Mouse (Mus musculus): ENCODE data around the gene Ntrk3. TPM values are rescaled to one million over a fixed set of nuclear protein-coding genes. Genes with fewer than 3 reads are reported as not detected.

Gene Ntrk3
- total RNA-seq, 2 experiments from 2014 or later = 1.1 to 1.5 TPM

DNA sequence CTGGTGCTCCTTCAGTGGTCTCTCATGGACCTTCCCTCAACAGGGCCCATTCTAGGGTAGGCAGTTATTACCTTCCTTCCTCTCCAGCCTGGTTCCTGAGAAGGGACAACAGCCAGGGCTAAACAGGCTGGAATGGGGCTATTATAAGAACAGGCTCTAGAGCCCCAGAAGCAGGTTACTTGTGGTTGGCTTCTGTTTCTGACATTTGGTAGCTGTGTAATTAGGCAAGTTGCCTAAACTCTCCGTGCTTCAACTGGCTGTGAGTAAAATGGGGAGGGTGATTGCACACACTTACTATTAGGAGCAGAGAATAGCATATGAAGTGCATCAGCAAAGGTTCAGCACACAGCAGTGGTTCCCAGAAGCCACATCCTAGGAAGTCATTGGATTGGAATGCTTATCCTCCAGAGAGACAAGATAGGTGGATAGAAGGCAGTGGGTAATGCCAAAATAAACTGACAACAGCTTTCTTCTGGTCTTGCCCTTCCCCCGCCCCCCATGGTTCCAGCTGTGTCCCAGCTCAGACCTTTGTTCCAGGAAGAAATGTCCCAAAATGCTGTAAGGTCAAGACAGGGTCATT, 230.7 kb downstream of the Ntrk3 start:
- intact Hi-C loops (cut with DNase I) = no loop called here
- no peak for DNase-seq
- Histone ChIP-seq H3K27ac (no peak overlapping the region), H3K4me3 (no peak overlapping the region)
- TF ChIP-seq CTCF (IDR thresholded peaks at IDR 0.05) = no peak

- no peak overlapping the region for H3K4me3 ChIP-seq
- no peak for DNase-seq
- no peak for TF ChIP-seq CTCF (IDR thresholded peaks at IDR 0.05)
- intact Hi-C loops (cut with DNase I) = no loop called here
- H3K27ac ChIP-seq = no peak overlapping the region
Observed at GRCm38 (mm10) chr7:78500863-78501262, 236.9 kb downstream of the Ntrk3 start.

DNA sequence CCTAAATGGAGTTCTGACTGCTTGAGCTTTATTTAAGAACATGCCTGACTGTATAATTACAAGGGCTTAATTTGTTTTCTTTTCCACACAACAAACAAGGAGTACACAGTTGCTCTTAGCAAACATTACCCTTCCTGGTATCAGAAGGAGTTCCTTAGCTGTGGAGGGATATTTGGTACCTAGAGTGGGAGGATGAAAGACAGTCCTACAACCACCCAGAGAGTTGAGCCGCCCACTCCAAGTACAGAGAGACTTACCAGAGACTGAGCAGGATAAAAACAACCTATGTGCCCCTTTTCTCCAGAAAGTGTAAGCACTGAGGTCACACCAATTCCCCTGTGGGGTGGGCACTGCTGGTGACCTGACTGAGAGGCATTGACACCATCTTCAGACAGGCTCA, 237.8 kb downstream of the Ntrk3 start:
- TF ChIP-seq CTCF (IDR thresholded peaks at IDR 0.05) = no peak
- H3K4me3 ChIP-seq = no peak overlapping the region
- DNase-seq = no peak
- H3K27ac ChIP-seq = no peak overlapping the region
- intact Hi-C loops (cut with DNase I) = no loop called here

DNA sequence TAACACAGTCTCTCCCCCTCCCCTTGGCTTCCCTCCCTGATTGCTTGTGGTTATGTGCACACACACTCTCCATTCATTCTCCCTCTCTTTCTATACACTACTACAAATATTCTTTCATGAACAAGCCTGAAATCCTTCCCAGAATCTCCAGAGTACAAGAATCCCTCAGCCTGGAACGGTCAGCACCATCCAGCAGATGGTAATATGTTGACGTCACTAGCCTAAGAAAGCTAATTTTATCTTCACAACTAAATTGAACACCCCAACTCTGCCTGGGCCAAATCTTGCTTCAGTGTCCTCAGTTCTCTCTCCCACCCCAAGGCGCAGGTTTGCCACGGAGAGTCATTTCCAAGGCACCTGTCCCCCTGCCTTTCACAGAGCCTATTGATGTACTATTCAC, 239.5 kb downstream of the Ntrk3 start:
- Histone ChIP-seq H3K27ac (no peak overlapping the region), H3K4me3 (no peak overlapping the region)
- DNase-seq = no peak
- TF ChIP-seq CTCF (IDR thresholded peaks at IDR 0.05) = no peak
- intact Hi-C loops (cut with DNase I) = no loop called here

- no peak overlapping the region for H3K27ac ChIP-seq
- H3K4me3 ChIP-seq = no peak overlapping the region
- no peak for TF ChIP-seq CTCF (IDR thresholded peaks at IDR 0.05)
- DNase-seq = no peak
- intact Hi-C loops (cut with DNase I) = no loop called here
Observed at GRCm38 (mm10) chr7:78497819-78498218, 240.0 kb downstream of the Ntrk3 start.

DNA sequence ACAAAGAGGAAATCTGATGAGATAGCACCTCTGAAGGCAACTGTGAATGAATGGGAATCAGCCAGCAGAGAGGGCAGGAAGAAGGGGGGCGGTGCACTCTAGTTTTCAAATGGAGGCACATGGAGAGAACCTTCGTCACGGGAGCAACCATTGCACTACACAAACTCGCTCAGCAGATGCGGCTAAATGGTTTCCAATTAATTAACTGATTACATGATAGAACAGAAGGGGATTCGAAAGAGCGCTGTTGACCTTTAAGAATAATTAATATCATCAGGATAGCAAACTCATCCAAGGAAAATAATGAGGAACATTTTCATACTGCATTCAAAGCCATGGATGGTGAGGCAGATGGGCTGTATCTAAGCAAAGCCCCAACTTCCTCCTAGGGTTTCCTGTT, 244.2 kb downstream of the Ntrk3 start:
- Histone ChIP-seq H3K4me3 (no peak overlapping the region), H3K27ac (no peak overlapping the region)
- no peak for DNase-seq
- intact Hi-C loops (cut with DNase I) = no loop called here
- no peak for TF ChIP-seq CTCF (IDR thresholded peaks at IDR 0.05)

GRCm38 (mm10) chr7:78491176-78491575, 246.6 kb downstream of the Ntrk3 start:
- Histone ChIP-seq H3K4me3 (no peak overlapping the region), H3K27ac (no peak overlapping the region)
- no peak for TF ChIP-seq CTCF (IDR thresholded peaks at IDR 0.05)
- intact Hi-C loops (cut with DNase I) = no loop called here
- DNase-seq = no peak

DNA sequence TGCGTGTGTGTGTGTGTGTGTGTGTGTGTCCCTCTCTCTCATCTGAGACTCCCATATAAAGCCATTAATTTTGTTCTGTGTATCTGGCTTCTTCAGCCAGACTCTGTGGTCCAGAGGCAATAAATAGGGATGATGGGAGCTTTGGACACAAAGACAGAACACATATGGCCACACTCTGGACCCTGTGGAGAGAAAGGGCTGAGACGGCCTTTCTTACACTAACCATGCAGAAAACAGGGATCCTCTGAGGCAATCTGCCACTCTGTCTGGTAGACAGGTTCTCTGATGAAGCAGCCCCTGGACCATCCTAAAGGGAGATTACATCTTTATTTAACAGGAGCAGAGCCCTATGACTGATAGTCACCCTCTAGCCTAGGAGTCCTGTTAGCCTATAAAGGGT, 253.5 kb downstream of the Ntrk3 start:
- no peak for TF ChIP-seq CTCF (IDR thresholded peaks at IDR 0.05)
- intact Hi-C loops (cut with DNase I) = no loop called here
- DNase-seq = no peak

DNA sequence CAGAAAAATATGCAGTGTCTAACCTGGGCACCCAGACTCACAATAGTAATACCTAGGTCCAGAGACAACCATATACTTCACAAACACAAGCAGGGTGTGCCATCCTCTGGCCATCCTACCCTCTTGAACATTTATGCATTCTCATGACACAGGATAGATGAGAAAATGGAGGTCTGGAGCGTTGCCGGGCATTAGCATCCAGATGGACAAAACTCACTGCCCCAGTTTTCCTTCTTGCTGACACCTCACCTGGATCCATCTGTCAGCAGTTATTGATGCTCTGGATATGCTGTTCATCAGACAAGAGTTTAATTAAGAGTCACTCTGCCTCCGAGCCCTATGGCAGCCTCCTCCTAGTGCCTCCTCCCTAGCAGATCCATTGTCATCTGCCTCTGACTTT, 254.1 kb downstream of the Ntrk3 start:
- Histone ChIP-seq H3K27ac (no peak overlapping the region), H3K4me3 (no peak overlapping the region)
- no peak for TF ChIP-seq CTCF (IDR thresholded peaks at IDR 0.05)
- DNase-seq = no peak
- intact Hi-C loops (cut with DNase I) = no loop called here

More for the DNA sequence above, 253.5 kb downstream of the Ntrk3 start:
- no peak overlapping the region for H3K4me3 ChIP-seq
- H3K27ac ChIP-seq = no peak overlapping the region

- Histone ChIP-seq H3K4me3 (no peak overlapping the region), H3K27ac (no peak overlapping the region)
- no peak for TF ChIP-seq CTCF (IDR thresholded peaks at IDR 0.05)
- intact Hi-C loops (cut with DNase I) = no loop called here
- no peak for DNase-seq
Observed at GRCm38 (mm10) chr7:78483061-78483460, 254.8 kb downstream of the Ntrk3 start.

- DNase-seq = no peak
- no peak overlapping the region for H3K4me3 ChIP-seq
- no peak for TF ChIP-seq CTCF (IDR thresholded peaks at IDR 0.05)
- intact Hi-C loops (cut with DNase I) = no loop called here
- H3K27ac ChIP-seq = no peak overlapping the region
Observed at GRCm38 (mm10) chr7:78478881-78479280, 258.9 kb downstream of the Ntrk3 start.

- TF ChIP-seq CTCF (IDR thresholded peaks at IDR 0.05) = no peak
- no peak overlapping the region for H3K27ac ChIP-seq
- intact Hi-C loops (cut with DNase I) = no loop called here
- H3K4me3 ChIP-seq = no peak overlapping the region
- no peak for DNase-seq
Observed at GRCm38 (mm10) chr7:78471755-78472154, 266.1 kb downstream of the Ntrk3 start.

DNA sequence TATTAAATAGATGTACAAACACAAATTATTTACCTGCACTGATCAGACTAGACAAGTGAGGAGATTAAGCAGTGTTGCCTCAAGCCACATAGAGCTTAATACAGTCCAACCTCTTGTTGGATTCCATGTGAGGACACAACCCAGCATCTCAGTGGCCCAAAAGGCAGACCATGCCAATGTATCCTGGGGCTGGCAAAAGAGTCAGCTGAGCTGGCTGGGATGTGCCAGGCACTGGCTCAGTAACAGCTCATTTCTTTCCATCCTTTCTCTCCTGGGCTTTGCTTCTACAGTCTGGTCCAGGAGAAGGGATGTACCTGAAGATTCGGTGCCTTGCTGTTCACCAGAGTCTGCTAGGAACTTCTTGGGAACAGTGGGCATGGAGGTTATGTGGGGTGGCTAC, 266.5 kb downstream of the Ntrk3 start:
- intact Hi-C loops (cut with DNase I) = no loop called here
- H3K4me3 ChIP-seq = no peak overlapping the region
- no peak for TF ChIP-seq CTCF (IDR thresholded peaks at IDR 0.05)

GRCm38 (mm10) chr7:78462605-78463004, 275.2 kb downstream of the Ntrk3 start:
- no peak overlapping the region for H3K4me3 ChIP-seq
- H3K27ac ChIP-seq = no peak overlapping the region
- intact Hi-C loops (cut with DNase I) = no loop called here
- no peak for DNase-seq
- TF ChIP-seq CTCF (IDR thresholded peaks at IDR 0.05) = no peak

More for the DNA sequence above, 266.5 kb downstream of the Ntrk3 start:
- no peak overlapping the region for H3K27ac ChIP-seq
- no peak for DNase-seq

Data from gastrocnemius, adult 2 months (tissue).